Mouse (Mus musculus): Measurements from ENCODE around the gene Bmp7. TPM values are rescaled to one million over a fixed set of nuclear protein-coding genes. Genes with fewer than 3 reads are reported as not detected.

Bmp7 gene
- polyA plus RNA-seq, 1 experiment = 1.6 TPM

- H3K27me3 ChIP-seq (ENCODE audit: control insufficient read depth, insufficient read depth, low read length) = no peaks in the 10 kb centered on the region
- H3K36me3 ChIP-seq (ENCODE audit: control insufficient read depth, insufficient read depth, low read length) = no peaks in the 10 kb centered on the region
- DNase-seq (ENCODE audit: low read depth in 1 of 2, low spot score in 2 of 2) = no peak
- TF ChIP-seq POLR2A (IDR thresholded peaks at IDR 0.05; ENCODE audit: low read depth, low read length) (no peak), CTCF (IDR thresholded peaks at IDR 0.05; ENCODE audit: extremely low read depth, insufficient read depth, insufficient read length, insufficient replicate concordance) (no peak)
- 84% methylated on average over 6 of the region's 6 CpGs for WGBS
- H3K4me3 ChIP-seq (ENCODE audit: extremely low read depth, insufficient read depth, insufficient read length) = no peak overlapping the region
- no peak overlapping the region for H3K27ac ChIP-seq (ENCODE audit: insufficient read depth, low read length)
- H3K4me1 ChIP-seq (ENCODE audit: control insufficient read depth, insufficient read depth, insufficient read length) = no peaks in the 10 kb centered on the region
Observed at GRCm38 (mm10) chr2:172836516-172836915, 103.6 kb downstream of the Bmp7 start.

GRCm38 (mm10) chr2:172833196-172833595, 106.9 kb downstream of the Bmp7 start:
- Histone ChIP-seq H3K36me3 (ENCODE audit: control insufficient read depth, insufficient read depth, low read length) (no peaks in the 10 kb centered on the region), H3K27ac (ENCODE audit: insufficient read depth, low read length) (no peak overlapping the region), H3K4me1 (ENCODE audit: control insufficient read depth, insufficient read depth, insufficient read length) (no peaks in the 10 kb centered on the region), H3K4me3 (ENCODE audit: extremely low read depth, insufficient read depth, insufficient read length) (no peak overlapping the region), H3K27me3 (ENCODE audit: control insufficient read depth, insufficient read depth, low read length) (no peaks in the 10 kb centered on the region)
- DNase-seq (ENCODE audit: low read depth in 1 of 2, low spot score in 2 of 2) = no peak
- TF ChIP-seq POLR2A (IDR thresholded peaks at IDR 0.05; ENCODE audit: low read depth, low read length) = no peak
- TF ChIP-seq CTCF (IDR thresholded peaks at IDR 0.05; ENCODE audit: extremely low read depth, insufficient read depth, insufficient read length, insufficient replicate concordance) = no peak
- 81% methylated on average over 2 of the region's 2 CpGs for WGBS

- H3K4me3 ChIP-seq (ENCODE audit: extremely low read depth, insufficient read depth, insufficient read length) = no peak overlapping the region
- peak; percentile 17 to 61 for DNase-seq (ENCODE audit: low read depth in 1 of 2, low spot score in 2 of 2)
- 18% methylated on average over 5 of the region's 5 CpGs for WGBS
- no peaks in the 10 kb centered on the region for H3K4me1 ChIP-seq (ENCODE audit: control insufficient read depth, insufficient read depth, insufficient read length)
- TF ChIP-seq CTCF (IDR thresholded peaks at IDR 0.05; ENCODE audit: extremely low read depth, insufficient read depth, insufficient read length, insufficient replicate concordance) = peak; percentile 62; the same call in 1 of the 2 replicates
- no peak for TF ChIP-seq POLR2A (IDR thresholded peaks at IDR 0.05; ENCODE audit: low read depth, low read length)
- no peaks in the 10 kb centered on the region for H3K36me3 ChIP-seq (ENCODE audit: control insufficient read depth, insufficient read depth, low read length)
- H3K27ac ChIP-seq (ENCODE audit: insufficient read depth, low read length) = no peak overlapping the region
- H3K27me3 ChIP-seq (ENCODE audit: control insufficient read depth, insufficient read depth, low read length) = no peaks in the 10 kb centered on the region
Observed at GRCm38 (mm10) chr2:172831762-172832161, 108.4 kb downstream of the Bmp7 start.

DNA sequence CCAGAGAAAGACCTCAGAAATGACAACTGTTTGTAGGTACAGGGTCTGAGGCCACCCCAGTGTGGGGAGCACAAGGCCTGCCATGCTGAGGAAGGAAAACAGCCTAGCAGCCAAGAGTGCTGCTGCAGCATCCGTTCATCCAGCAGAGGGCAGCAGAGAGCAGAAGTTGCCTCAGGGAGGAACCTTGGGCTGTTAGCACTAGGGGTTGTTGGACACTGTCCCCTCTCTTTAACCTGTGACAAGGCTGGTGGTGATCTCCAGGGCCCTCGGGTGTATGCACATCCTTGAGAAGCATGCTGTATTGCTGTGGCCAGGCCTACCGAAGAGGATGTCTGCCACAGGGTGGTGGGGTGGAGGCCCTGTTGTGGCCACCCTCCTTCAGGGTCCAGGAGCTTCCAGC, 109.0 kb downstream of the Bmp7 start:
- 13% methylated on average over 3 of the region's 3 CpGs for WGBS
- TF ChIP-seq POLR2A (IDR thresholded peaks at IDR 0.05; ENCODE audit: low read depth, low read length) (no peak), CTCF (IDR thresholded peaks at IDR 0.05; ENCODE audit: extremely low read depth, insufficient read depth, insufficient read length, insufficient replicate concordance) (peak; percentile 92)
- DNase-seq (ENCODE audit: low read depth in 1 of 2, low spot score in 2 of 2) = peak; percentile 45 to 81
- H3K4me3 ChIP-seq (ENCODE audit: extremely low read depth, insufficient read depth, insufficient read length) = no peak overlapping the region
- no peaks in the 10 kb centered on the region for H3K36me3 ChIP-seq (ENCODE audit: control insufficient read depth, insufficient read depth, low read length)
- no peaks in the 10 kb centered on the region for H3K4me1 ChIP-seq (ENCODE audit: control insufficient read depth, insufficient read depth, insufficient read length)
- H3K27ac ChIP-seq (ENCODE audit: insufficient read depth, low read length) = no peak overlapping the region
- no peaks in the 10 kb centered on the region for H3K27me3 ChIP-seq (ENCODE audit: control insufficient read depth, insufficient read depth, low read length)

DNA sequence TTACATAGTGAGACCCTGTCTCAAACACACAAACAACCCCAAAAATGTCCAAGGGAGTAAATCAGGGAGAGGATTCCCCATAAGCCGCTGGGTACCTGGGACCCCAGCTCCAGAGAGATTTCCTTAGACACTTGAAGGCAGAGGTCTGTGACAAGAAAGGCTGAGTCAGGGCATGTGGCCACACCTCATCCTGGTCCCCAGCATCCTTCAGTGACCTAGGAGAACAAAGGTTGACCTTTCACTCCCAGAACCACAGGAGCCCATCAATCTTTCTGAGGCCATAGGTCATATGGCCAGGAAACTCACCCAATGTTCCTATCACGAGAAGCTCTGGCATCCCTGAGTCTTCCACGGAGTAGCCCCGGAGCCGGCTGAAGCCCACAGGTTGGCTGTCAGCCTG, 111.9 kb downstream of the Bmp7 start:
- H3K36me3 ChIP-seq (ENCODE audit: control insufficient read depth, insufficient read depth, low read length) = no peaks in the 10 kb centered on the region
- H3K27ac ChIP-seq (ENCODE audit: insufficient read depth, low read length) = no peak overlapping the region
- 0 out of 2 replicates have a peak, but pooled peaks cover 1% of the 10 kb centered on the region for H3K27me3 ChIP-seq (ENCODE audit: control insufficient read depth, insufficient read depth, low read length)
- no peaks in the 10 kb centered on the region for H3K4me1 ChIP-seq (ENCODE audit: control insufficient read depth, insufficient read depth, insufficient read length)
- H3K4me3 ChIP-seq (ENCODE audit: extremely low read depth, insufficient read depth, insufficient read length) = no peak overlapping the region
- WGBS = 70% methylated on average over 5 of the region's 5 CpGs
- TF ChIP-seq CTCF (IDR thresholded peaks at IDR 0.05; ENCODE audit: extremely low read depth, insufficient read depth, insufficient read length, insufficient replicate concordance) (no peak), POLR2A (IDR thresholded peaks at IDR 0.05; ENCODE audit: low read depth, low read length) (no peak)
- no peak for DNase-seq (ENCODE audit: low read depth in 1 of 2, low spot score in 2 of 2)

DNA sequence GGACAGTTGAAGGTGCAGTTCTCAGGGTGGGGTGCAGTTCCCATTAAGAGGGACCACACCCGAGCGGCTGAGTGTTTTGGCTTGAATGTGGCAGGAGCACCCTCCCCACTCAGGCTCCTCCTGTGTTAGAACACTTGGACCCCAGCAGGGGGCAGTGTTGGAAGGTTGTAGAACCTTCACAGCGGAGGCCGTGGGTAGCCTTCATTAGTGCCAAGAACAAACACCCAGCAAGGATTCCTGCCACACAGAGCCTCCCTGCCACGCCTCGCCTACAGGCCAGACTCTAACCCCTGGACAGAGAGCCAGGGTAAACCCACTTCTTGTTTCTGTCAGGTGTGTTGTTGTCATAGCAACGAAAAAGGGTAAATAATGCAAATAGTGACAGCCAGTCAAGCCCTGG, 112.6 kb downstream of the Bmp7 start:
- Histone ChIP-seq H3K27me3 (ENCODE audit: control insufficient read depth, insufficient read depth, low read length) (0 out of 2 replicates have a peak, but pooled peaks cover 1% of the 10 kb centered on the region), H3K36me3 (ENCODE audit: control insufficient read depth, insufficient read depth, low read length) (no peaks in the 10 kb centered on the region), H3K27ac (ENCODE audit: insufficient read depth, low read length) (no peak overlapping the region), H3K4me3 (ENCODE audit: extremely low read depth, insufficient read depth, insufficient read length) (no peak overlapping the region), H3K4me1 (ENCODE audit: control insufficient read depth, insufficient read depth, insufficient read length) (no peaks in the 10 kb centered on the region)
- DNase-seq (ENCODE audit: low read depth in 1 of 2, low spot score in 2 of 2) = no peak
- TF ChIP-seq CTCF (IDR thresholded peaks at IDR 0.05; ENCODE audit: extremely low read depth, insufficient read depth, insufficient read length, insufficient replicate concordance) (no peak), POLR2A (IDR thresholded peaks at IDR 0.05; ENCODE audit: low read depth, low read length) (no peak)
- 54% methylated on average over 7 of the region's 7 CpGs for WGBS

DNA sequence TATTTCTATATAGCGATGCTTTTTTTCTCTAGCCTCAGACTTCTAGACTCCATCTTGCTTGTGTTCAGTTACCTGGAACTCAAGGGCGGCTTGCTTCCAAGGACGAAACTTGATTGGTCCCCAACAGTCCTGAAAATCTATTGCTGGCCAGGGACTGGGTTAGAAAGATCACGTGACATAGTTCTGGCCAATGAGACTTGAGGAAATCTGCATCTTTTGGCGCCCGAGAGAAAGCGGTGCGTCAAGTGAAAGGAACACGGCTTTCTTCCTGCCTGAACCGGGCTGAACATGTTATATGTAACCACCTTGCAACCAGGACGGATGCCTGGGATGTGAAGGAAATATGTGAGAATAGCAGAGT, 114.4 kb downstream of the Bmp7 start:
- Histone ChIP-seq H3K4me1 (ENCODE audit: control insufficient read depth, insufficient read depth, insufficient read length) (no peaks in the 10 kb centered on the region), H3K27ac (ENCODE audit: insufficient read depth, low read length) (no peak overlapping the region), H3K4me3 (ENCODE audit: extremely low read depth, insufficient read depth, insufficient read length) (no peak overlapping the region), H3K27me3 (ENCODE audit: control insufficient read depth, insufficient read depth, low read length) (0 out of 2 replicates have a peak, but pooled peaks cover 1% of the 10 kb centered on the region), H3K36me3 (ENCODE audit: control insufficient read depth, insufficient read depth, low read length) (no peaks in the 10 kb centered on the region)
- no peak for DNase-seq (ENCODE audit: low read depth in 1 of 2, low spot score in 2 of 2)
- 84% methylated on average over 11 of the region's 11 CpGs for WGBS
- TF ChIP-seq POLR2A (IDR thresholded peaks at IDR 0.05; ENCODE audit: low read depth, low read length) (no peak), CTCF (IDR thresholded peaks at IDR 0.05; ENCODE audit: extremely low read depth, insufficient read depth, insufficient read length, insufficient replicate concordance) (no peak)
